Mouse (Mus musculus): Measurements from ENCODE around the gene Klc1. TPM values are rescaled to one million over a fixed set of nuclear protein-coding genes. Genes with fewer than 3 reads are reported as not detected.

Gene Klc1
- polyA plus RNA-seq, 1 experiment from 2014 or later = 95.5 TPM

- H3K36me3 ChIP-seq (ENCODE audit: control insufficient read depth, insufficient read depth, low read length) = peaks cover 23% of the 10 kb centered on the region
- H3K9me3 ChIP-seq (ENCODE audit: control insufficient read depth, low read length) = no peaks in the 10 kb centered on the region
- no peak for ATAC-seq (ENCODE audit: insufficient number of reproducible peaks, low FRiP score, low TSS enrichment, low read depth)
- DNase-seq (ENCODE audit: low spot score) = no peak
- no peak overlapping the region for H3K4me2 ChIP-seq (ENCODE audit: low read depth, severe bottlenecking)
- H3K4me1 ChIP-seq (ENCODE audit: control insufficient read depth, insufficient read depth, low read length) = no peaks in the 10 kb centered on the region
- no peaks in the 10 kb centered on the region for H3K27me3 ChIP-seq (ENCODE audit: control insufficient read depth, insufficient read depth, low read length)
- no peak overlapping the region for H3K4me3 ChIP-seq (ENCODE audit: low read depth, low read length)
- 92% methylated on average over 10 of the region's 10 CpGs for WGBS
- H3K27ac ChIP-seq (replicated peaks; ENCODE audit: low read depth, low read length) = no peak overlapping the region
- H3K9ac ChIP-seq (ENCODE audit: low read length) = no peak overlapping the region
Observed at GRCm38 (mm10) chr12:111830375-111830774, 71.7 kb downstream of the Klc1 start.

DNA sequence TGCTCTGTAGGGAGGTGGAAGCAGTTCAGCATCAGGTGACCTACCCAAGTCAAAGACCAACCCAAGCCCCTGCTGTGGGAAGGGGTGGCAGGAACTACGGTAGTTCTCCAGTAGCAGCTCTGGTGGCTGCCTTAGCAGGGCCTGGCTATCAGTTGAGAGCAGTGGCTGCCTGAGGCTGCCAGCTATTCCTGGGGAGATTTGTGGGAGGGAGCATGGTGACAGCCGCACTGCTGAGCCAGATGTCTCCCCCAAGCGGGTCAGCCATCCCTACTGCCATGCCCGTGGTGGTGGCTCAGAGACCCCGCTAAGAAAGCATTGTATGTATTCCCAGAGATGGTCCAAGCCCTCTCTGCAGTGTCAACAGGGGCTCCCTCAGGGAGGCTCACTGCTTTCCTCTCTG lies 74.0 kb downstream of the Klc1 start:
- Histone ChIP-seq H3K4me3 (ENCODE audit: low read depth, low read length) (no peak overlapping the region), H3K36me3 (ENCODE audit: control insufficient read depth, insufficient read depth, low read length) (peaks cover 13% of the 10 kb centered on the region), H3K27ac (replicated peaks; ENCODE audit: low read depth, low read length) (no peak overlapping the region), H3K9me3 (ENCODE audit: control insufficient read depth, low read length) (no peaks in the 10 kb centered on the region), H3K4me2 (ENCODE audit: low read depth, severe bottlenecking) (no peak overlapping the region), H3K4me1 (ENCODE audit: control insufficient read depth, insufficient read depth, low read length) (no peaks in the 10 kb centered on the region), H3K27me3 (ENCODE audit: control insufficient read depth, insufficient read depth, low read length) (no peaks in the 10 kb centered on the region), H3K9ac (ENCODE audit: low read length) (no peak overlapping the region)
- DNase-seq (ENCODE audit: low spot score) = no peak
- WGBS = 83% methylated on average over 5 of the region's 5 CpGs
- ATAC-seq (ENCODE audit: insufficient number of reproducible peaks, low FRiP score, low TSS enrichment, low read depth) = no peak

GRCm38 (mm10) chr12:111833457-111833856 lies 74.8 kb downstream of the Klc1 start:
- no peaks in the 10 kb centered on the region for H3K4me1 ChIP-seq (ENCODE audit: control insufficient read depth, insufficient read depth, low read length)

GRCm38 (mm10) chr12:111842565-111843433 lies 84.2 kb downstream of the Klc1 start:
- DNase-seq (ENCODE audit: low spot score) = no peak
- Histone ChIP-seq H3K4me2 (ENCODE audit: low read depth, severe bottlenecking) (no peak overlapping the region), H3K36me3 (ENCODE audit: control insufficient read depth, insufficient read depth, low read length) (no peaks in the 10 kb centered on the region), H3K27me3 (ENCODE audit: control insufficient read depth, insufficient read depth, low read length) (no peaks in the 10 kb centered on the region), H3K27ac (replicated peaks; ENCODE audit: low read depth, low read length) (no peak overlapping the region), H3K9ac (ENCODE audit: low read length) (no peak overlapping the region), H3K9me3 (ENCODE audit: control insufficient read depth, low read length) (no peaks in the 10 kb centered on the region), H3K4me3 (ENCODE audit: low read depth, low read length) (no peak overlapping the region), H3K4me1 (ENCODE audit: control insufficient read depth, insufficient read depth, low read length) (no peaks in the 10 kb centered on the region)
- 71% methylated on average over 15 of the region's 15 CpGs for WGBS
- ATAC-seq (ENCODE audit: insufficient number of reproducible peaks, low FRiP score, low TSS enrichment, low read depth) = no peak

More at GRCm38 (mm10) chr12:111833457-111833856, 74.8 kb downstream of the Klc1 start:
- 89% methylated on average over 10 of the region's 10 CpGs for WGBS
- ATAC-seq (ENCODE audit: insufficient number of reproducible peaks, low FRiP score, low TSS enrichment, low read depth) (no peak), DNase-seq (ENCODE audit: low spot score) (no peak)
- Histone ChIP-seq H3K27me3 (ENCODE audit: control insufficient read depth, insufficient read depth, low read length) (no peaks in the 10 kb centered on the region), H3K36me3 (ENCODE audit: control insufficient read depth, insufficient read depth, low read length) (peaks cover 7% of the 10 kb centered on the region; the same call in 1 of the 2 replicates), H3K27ac (replicated peaks; ENCODE audit: low read depth, low read length) (no peak overlapping the region), H3K9ac (ENCODE audit: low read length) (no peak overlapping the region), H3K4me2 (ENCODE audit: low read depth, severe bottlenecking) (no peak overlapping the region), H3K4me3 (ENCODE audit: low read depth, low read length) (no peak overlapping the region), H3K9me3 (ENCODE audit: control insufficient read depth, low read length) (no peaks in the 10 kb centered on the region)

DNA sequence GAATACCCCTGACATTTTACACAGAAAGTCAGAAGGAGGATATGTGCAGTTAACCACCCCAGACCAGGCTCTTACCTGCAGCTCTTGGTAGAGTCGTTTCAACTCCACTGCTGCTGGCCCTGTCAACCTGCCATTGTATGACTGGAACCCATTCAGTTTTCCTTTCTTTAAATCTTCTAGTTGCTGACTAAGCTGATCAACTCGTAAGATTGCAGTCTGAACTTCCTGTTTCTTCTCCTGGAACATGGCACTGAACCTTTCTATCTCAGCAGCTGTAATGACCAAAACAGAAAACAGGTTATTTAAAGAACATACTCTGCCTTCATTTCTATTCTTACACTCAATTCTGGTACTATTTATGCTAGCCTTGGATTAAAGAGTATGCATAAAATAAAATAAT lies 84.8 kb downstream of the Klc1 start:
- Histone ChIP-seq H3K4me3 (ENCODE audit: low read depth, low read length) (no peak overlapping the region), H3K27me3 (ENCODE audit: control insufficient read depth, insufficient read depth, low read length) (no peaks in the 10 kb centered on the region), H3K9me3 (ENCODE audit: control insufficient read depth, low read length) (no peaks in the 10 kb centered on the region), H3K4me1 (ENCODE audit: control insufficient read depth, insufficient read depth, low read length) (no peaks in the 10 kb centered on the region), H3K4me2 (ENCODE audit: low read depth, severe bottlenecking) (no peak overlapping the region), H3K9ac (ENCODE audit: low read length) (no peak overlapping the region), H3K27ac (replicated peaks; ENCODE audit: low read depth, low read length) (no peak overlapping the region), H3K36me3 (ENCODE audit: control insufficient read depth, insufficient read depth, low read length) (no peaks in the 10 kb centered on the region)
- WGBS = 67% methylated on average over 2 of the region's 2 CpGs
- DNase-seq (ENCODE audit: low spot score) (no peak), ATAC-seq (ENCODE audit: insufficient number of reproducible peaks, low FRiP score, low TSS enrichment, low read depth) (no peak)

DNA sequence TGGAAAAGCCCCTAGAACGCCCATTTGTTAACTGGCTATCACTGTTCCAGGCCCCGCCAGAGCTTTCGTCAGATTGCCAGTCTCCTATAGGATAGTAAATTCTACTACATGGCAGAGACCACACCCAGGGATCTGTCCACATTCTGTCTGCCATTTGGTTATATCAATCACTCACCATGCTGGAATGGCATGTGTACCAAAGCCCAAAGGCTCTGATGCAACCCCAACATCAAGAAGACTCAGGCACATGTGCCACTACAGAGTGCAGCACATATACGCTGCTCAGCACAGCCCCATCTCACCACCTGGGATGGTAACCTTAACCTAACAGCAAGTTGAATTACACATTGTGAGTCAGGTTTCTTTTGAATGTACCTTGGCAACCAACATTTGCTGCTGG lies 87.3 kb downstream of the Klc1 start:
- H3K9ac ChIP-seq (ENCODE audit: low read length) = no peak overlapping the region
- H3K9me3 ChIP-seq (ENCODE audit: control insufficient read depth, low read length) = no peaks in the 10 kb centered on the region
- H3K27me3 ChIP-seq (ENCODE audit: control insufficient read depth, insufficient read depth, low read length) = no peaks in the 10 kb centered on the region
- no peak for DNase-seq (ENCODE audit: low spot score)
- no peak overlapping the region for H3K4me3 ChIP-seq (ENCODE audit: low read depth, low read length)
- H3K4me1 ChIP-seq (ENCODE audit: control insufficient read depth, insufficient read depth, low read length) = no peaks in the 10 kb centered on the region
- no peak overlapping the region for H3K4me2 ChIP-seq (ENCODE audit: low read depth, severe bottlenecking)
- no peaks in the 10 kb centered on the region for H3K36me3 ChIP-seq (ENCODE audit: control insufficient read depth, insufficient read depth, low read length)
- ATAC-seq (ENCODE audit: insufficient number of reproducible peaks, low FRiP score, low TSS enrichment, low read depth) = no peak
- no peak overlapping the region for H3K27ac ChIP-seq (replicated peaks; ENCODE audit: low read depth, low read length)
- WGBS = 87% methylated on average over 4 of the region's 4 CpGs

- Histone ChIP-seq H3K9me3 (ENCODE audit: control insufficient read depth, low read length) (no peaks in the 10 kb centered on the region), H3K4me2 (ENCODE audit: low read depth, severe bottlenecking) (no peak overlapping the region), H3K36me3 (ENCODE audit: control insufficient read depth, insufficient read depth, low read length) (no peaks in the 10 kb centered on the region), H3K4me3 (ENCODE audit: low read depth, low read length) (no peak overlapping the region), H3K4me1 (ENCODE audit: control insufficient read depth, insufficient read depth, low read length) (no peaks in the 10 kb centered on the region), H3K27me3 (ENCODE audit: control insufficient read depth, insufficient read depth, low read length) (no peaks in the 10 kb centered on the region), H3K9ac (ENCODE audit: low read length) (no peak overlapping the region), H3K27ac (replicated peaks; ENCODE audit: low read depth, low read length) (no peak overlapping the region)
- DNase-seq (ENCODE audit: low spot score) (no peak), ATAC-seq (ENCODE audit: insufficient number of reproducible peaks, low FRiP score, low TSS enrichment, low read depth) (no peak)
- 84% methylated on average over 10 of the region's 10 CpGs for WGBS
Observed at GRCm38 (mm10) chr12:111846815-111847214, 88.2 kb downstream of the Klc1 start.

DNA sequence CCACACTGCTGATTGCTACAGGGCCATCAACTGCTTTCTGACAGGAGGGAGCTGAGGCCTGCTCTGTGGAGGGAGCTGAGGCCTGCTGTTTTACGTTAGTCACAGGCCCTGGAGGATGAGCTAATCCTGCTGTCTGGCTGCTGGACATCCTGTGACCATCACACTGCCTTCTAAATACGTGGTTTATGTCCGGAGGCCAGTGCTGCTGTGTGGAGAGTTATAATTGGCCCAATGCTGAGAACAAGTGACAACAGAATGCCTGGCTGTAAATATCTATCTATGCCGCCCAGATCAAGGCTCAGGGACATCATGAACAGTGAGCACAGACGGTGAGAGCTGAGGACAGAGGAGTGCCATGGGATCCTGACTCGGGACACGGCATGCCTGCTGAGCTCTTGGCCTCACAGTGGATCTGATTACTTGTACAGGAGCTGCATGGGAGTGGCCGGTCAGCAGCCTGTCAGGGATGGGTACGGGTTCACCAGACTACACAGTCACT lies 89.7 kb downstream of the Klc1 start:
- Histone ChIP-seq H3K4me1 (ENCODE audit: control insufficient read depth, insufficient read depth, low read length) (no peaks in the 10 kb centered on the region), H3K27me3 (ENCODE audit: control insufficient read depth, insufficient read depth, low read length) (no peaks in the 10 kb centered on the region), H3K27ac (replicated peaks; ENCODE audit: low read depth, low read length) (no peak overlapping the region), H3K9ac (ENCODE audit: low read length) (no peak overlapping the region), H3K4me2 (ENCODE audit: low read depth, severe bottlenecking) (no peak overlapping the region), H3K9me3 (ENCODE audit: control insufficient read depth, low read length) (no peaks in the 10 kb centered on the region), H3K4me3 (ENCODE audit: low read depth, low read length) (no peak overlapping the region), H3K36me3 (ENCODE audit: control insufficient read depth, insufficient read depth, low read length) (no peaks in the 10 kb centered on the region)
- 63% methylated on average over 9 of the region's 9 CpGs for WGBS
- no peak for ATAC-seq (ENCODE audit: insufficient number of reproducible peaks, low FRiP score, low TSS enrichment, low read depth)
- no peak for DNase-seq (ENCODE audit: low spot score)

Data from limb, embryonic 11.5 days (tissue).